Mouse (Mus musculus) stomach, embryonic 16.5 days (tissue): ENCODE results near the gene Map3k3. TPM values are rescaled to one million over a fixed set of nuclear protein-coding genes. Genes with fewer than 3 reads are reported as not detected.
A peak's percentile ranks its signal among the peaks of the same experiment; 100 is the strongest.

Experiments
- ATAC-seq: fragments of 200-750 bp; cut with Nextera tagmentation; 2 replicates; pipeline ENCODE4 v1.8.0; 2017; ENCODE audit warnings: moderate number of reproducible peaks, moderate TSS enrichment; ENCODE audit not compliant: insufficient read depth, low FRiP score
- H3K27ac ChIP-seq: fragments of 300-500 bp; sonication (generic); 2 replicates; pipeline ENCODE4 v1.5.1; 2014; ENCODE audit warnings: low read length
- H3K27me3 ChIP-seq: fragments of 300-500 bp; sonication (generic); 2 replicates; pipeline ENCODE4 v1.6.1; 2014; ENCODE audit warnings: low read length, control low read depth, mixed read lengths; ENCODE audit not compliant: control insufficient read depth, insufficient read depth
- H3K36me3 ChIP-seq: fragments of 300-500 bp; sonication (generic); 2 replicates; pipeline ENCODE4 v1.6.1; 2014; ENCODE audit warnings: low read length; ENCODE audit not compliant: control insufficient read depth, insufficient read depth
- H3K4me1 ChIP-seq: fragments of 300-500 bp; sonication (generic); 2 replicates; pipeline ENCODE4 v1.6.1; 2014; ENCODE audit warnings: low read length, control low read depth, mixed read lengths; ENCODE audit not compliant: control insufficient read depth, insufficient read depth
- H3K4me2 ChIP-seq: fragments of 300-500 bp; sonication (generic); 2 replicates; pipeline ENCODE4 v1.6.1; 2014; ENCODE audit warnings: low read depth, low read length, mixed read lengths
- H3K4me3 ChIP-seq: fragments of 300-500 bp; sonication (generic); replicated peaks from 2 replicates; pipeline ENCODE4 v1.5.1; 2014; ENCODE audit warnings: mild to moderate bottlenecking, low read length
- H3K9ac ChIP-seq: fragments of 300-500 bp; sonication (generic); 2 replicates; pipeline ENCODE4 v1.6.1; 2014; ENCODE audit warnings: low read length
- H3K9me3 ChIP-seq: fragments of 300-500 bp; sonication (generic); replicated peaks from 2 replicates; pipeline ENCODE4 v1.6.1; 2016; ENCODE audit warnings: low read length, control low read depth; ENCODE audit not compliant: control insufficient read depth
- WGBS: fragments of 180-500 bp; shearing (Covaris S2); extraction: QIAGEN DNeasy Blood & Tissue Kit; methylation state at CpG from one replicate; pipeline ENCODE4 v1.1.7; 2014; 5-methylcytosine and 5-hydroxymethylcytosine counted together
- polyA plus RNA-seq: library from polyadenylated mRNA; unstranded; fragments of >200 nt; fragmentation: Nextera tagmentation; extraction: Ambion mirVana; gene quantifications from 2 replicates; pipeline ENCODE4 v1.2.1, GENCODE M21; 2015

Map3k3 gene
- polyA plus RNA-seq, 1 experiment from 2014 or later, result 8.1 TPM

DNA sequence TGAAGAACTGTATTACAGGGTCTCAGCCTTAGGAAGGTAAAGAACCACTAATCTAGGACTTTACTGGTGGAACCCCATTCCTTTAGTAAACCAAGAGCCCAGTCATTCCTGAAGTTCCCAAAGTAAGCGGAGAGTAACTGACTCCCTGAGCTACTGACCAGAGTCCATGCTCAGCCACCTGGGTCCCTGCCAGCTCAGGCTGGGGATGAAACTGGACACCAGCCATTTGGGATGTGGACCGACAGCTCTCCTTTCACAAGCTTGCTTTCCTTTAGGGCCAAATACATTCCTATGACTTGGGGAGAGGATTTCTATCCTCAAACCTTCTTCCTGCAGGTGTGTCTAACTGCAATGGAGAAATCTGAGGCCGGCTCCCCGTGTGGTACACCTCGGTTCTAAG, 90.0 kb downstream of the Map3k3 start:
- no peak overlapping the region for H3K27ac ChIP-seq
- ATAC-seq, result no peak
- WGBS, result 71% methylated on average over 5 of the region's 5 CpGs

GRCm38 (mm10) chr11:106175081-106175480, 90.7 kb downstream of the Map3k3 start:
- Histone ChIP-seq H3K4me1 (no peaks in the 10 kb centered on the region; the same call in 1 of the 2 replicates), H3K4me2 (no peak overlapping the region), H3K9ac (no peak overlapping the region), H3K9me3 (no peaks in the 10 kb centered on the region), H3K36me3 (no peaks in the 10 kb centered on the region), H3K27me3 (no peaks in the 10 kb centered on the region), H3K27ac (no peak overlapping the region), H3K4me3 (no peak overlapping the region)
- ATAC-seq, result no peak
- WGBS, result 47% methylated on average over 3 of the region's 3 CpGs

More for the DNA sequence above, 90.0 kb downstream of the Map3k3 start:
- no peak overlapping the region for H3K4me2 ChIP-seq
- H3K9ac ChIP-seq, result no peak overlapping the region
- no peaks in the 10 kb centered on the region for H3K36me3 ChIP-seq
- no peak overlapping the region for H3K4me3 ChIP-seq
- no peaks in the 10 kb centered on the region for H3K9me3 ChIP-seq
- H3K4me1 ChIP-seq, result no peaks in the 10 kb centered on the region
- H3K27me3 ChIP-seq, result no peaks in the 10 kb centered on the region

- Histone ChIP-seq H3K4me3 (no peak overlapping the region), H3K4me1 (no peaks in the 10 kb centered on the region; the same call in 1 of the 2 replicates), H3K4me2 (no peak overlapping the region), H3K27me3 (no peaks in the 10 kb centered on the region), H3K27ac (no peak overlapping the region), H3K9me3 (no peaks in the 10 kb centered on the region), H3K36me3 (no peaks in the 10 kb centered on the region), H3K9ac (no peak overlapping the region)
- ATAC-seq, result no peak
- WGBS, result 51% methylated on average over 5 of the region's 5 CpGs
Measured at GRCm38 (mm10) chr11:106176372-106176771, 92.0 kb downstream of the Map3k3 start.

GRCm38 (mm10) chr11:106178036-106178782, 93.8 kb downstream of the Map3k3 start:
- no peaks in the 10 kb centered on the region for H3K9me3 ChIP-seq
- H3K27me3 ChIP-seq, result no peaks in the 10 kb centered on the region
- 66% methylated on average over 5 of the region's 5 CpGs for WGBS
- no peak overlapping the region for H3K27ac ChIP-seq
- ATAC-seq, result no peak
- no peaks in the 10 kb centered on the region; the same call in 1 of the 2 replicates for H3K4me1 ChIP-seq
- no peak overlapping the region for H3K9ac ChIP-seq
- no peaks in the 10 kb centered on the region for H3K36me3 ChIP-seq
- no peak overlapping the region for H3K4me2 ChIP-seq
- no peak overlapping the region for H3K4me3 ChIP-seq

- no peaks in the 10 kb centered on the region for H3K9me3 ChIP-seq
- no peaks in the 10 kb centered on the region; the same call in 1 of the 2 replicates for H3K4me1 ChIP-seq
- H3K4me3 ChIP-seq, result no peak overlapping the region
- H3K27me3 ChIP-seq, result no peaks in the 10 kb centered on the region
- H3K9ac ChIP-seq, result no peak overlapping the region
- no peak overlapping the region for H3K4me2 ChIP-seq
- H3K27ac ChIP-seq, result no peak overlapping the region
- H3K36me3 ChIP-seq, result no peaks in the 10 kb centered on the region
- no peak for ATAC-seq
- WGBS, result 64% methylated on average over 7 of the region's 7 CpGs
Measured at GRCm38 (mm10) chr11:106179711-106180448, 95.5 kb downstream of the Map3k3 start.

DNA sequence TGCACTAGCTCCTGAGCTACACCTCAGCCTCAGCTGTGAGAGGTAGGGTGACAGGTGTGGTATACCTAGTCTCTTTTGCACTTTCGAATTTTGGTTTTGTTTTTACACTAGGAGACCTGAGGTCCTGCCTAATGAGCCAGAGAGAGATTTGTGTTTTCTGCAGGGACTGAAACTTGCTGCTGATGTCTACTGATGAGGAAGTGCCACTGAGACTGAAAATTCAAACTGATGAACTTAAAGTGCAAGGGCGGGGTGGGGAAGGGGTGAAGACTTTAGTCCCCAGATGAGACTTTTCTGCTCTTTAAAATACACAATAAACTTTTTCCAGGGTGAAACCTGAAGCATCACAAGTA, 96.0 kb downstream of the Map3k3 start:
- Histone ChIP-seq H3K4me1 (no peaks in the 10 kb centered on the region; the same call in 1 of the 2 replicates), H3K36me3 (no peaks in the 10 kb centered on the region), H3K4me3 (no peak overlapping the region), H3K9ac (no peak overlapping the region), H3K27ac (no peak overlapping the region), H3K27me3 (no peaks in the 10 kb centered on the region), H3K4me2 (no peak overlapping the region), H3K9me3 (no peaks in the 10 kb centered on the region)
- WGBS, result 84% methylated on average over 2 of the region's 2 CpGs
- no peak for ATAC-seq

GRCm38 (mm10) chr11:106187326-106187725, 102.9 kb downstream of the Map3k3 start:
- WGBS, result 95% methylated on average over 4 of the region's 4 CpGs
- 0 out of 2 replicates have a peak, but pooled peaks cover under 1% of the 10 kb centered on the region for H3K4me1 ChIP-seq
- no peaks in the 10 kb centered on the region for H3K9me3 ChIP-seq
- H3K27me3 ChIP-seq, result no peaks in the 10 kb centered on the region
- H3K36me3 ChIP-seq, result no peaks in the 10 kb centered on the region
- no peak overlapping the region for H3K9ac ChIP-seq
- H3K27ac ChIP-seq, result no peak overlapping the region
- no peak overlapping the region for H3K4me2 ChIP-seq
- ATAC-seq, result no peak
- H3K4me3 ChIP-seq, result no peak overlapping the region

DNA sequence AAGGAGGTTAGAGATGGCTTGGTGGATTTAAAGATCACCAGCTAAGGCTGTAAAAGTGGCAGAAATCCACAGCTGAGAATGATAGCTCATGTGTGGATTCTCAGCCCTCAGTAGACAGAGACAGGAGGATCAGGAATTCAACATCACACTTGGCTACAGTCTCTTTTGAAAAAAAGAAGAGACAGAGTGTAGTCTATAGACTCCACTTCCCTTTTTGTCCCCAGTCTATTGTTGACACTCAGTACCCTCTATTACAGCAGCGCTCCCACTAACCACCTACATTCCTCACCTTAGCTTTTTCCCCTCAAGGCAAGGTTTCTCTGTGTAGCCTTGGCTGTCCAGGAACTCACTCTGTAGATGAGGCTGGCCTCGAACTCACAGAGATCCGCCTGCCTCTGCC, 107.3 kb downstream of the Map3k3 start:
- Histone ChIP-seq H3K4me3 (no peak overlapping the region), H3K27me3 (no peaks in the 10 kb centered on the region), H3K4me2 (no peak overlapping the region), H3K36me3 (no peaks in the 10 kb centered on the region), H3K4me1 (peaks cover 5% of the 10 kb centered on the region; the same call in 1 of the 2 replicates), H3K9me3 (no peaks in the 10 kb centered on the region), H3K9ac (no peak overlapping the region), H3K27ac (no peak overlapping the region)
- WGBS, result 98% methylated on average over 3 of the region's 3 CpGs
- no peak for ATAC-seq

DNA sequence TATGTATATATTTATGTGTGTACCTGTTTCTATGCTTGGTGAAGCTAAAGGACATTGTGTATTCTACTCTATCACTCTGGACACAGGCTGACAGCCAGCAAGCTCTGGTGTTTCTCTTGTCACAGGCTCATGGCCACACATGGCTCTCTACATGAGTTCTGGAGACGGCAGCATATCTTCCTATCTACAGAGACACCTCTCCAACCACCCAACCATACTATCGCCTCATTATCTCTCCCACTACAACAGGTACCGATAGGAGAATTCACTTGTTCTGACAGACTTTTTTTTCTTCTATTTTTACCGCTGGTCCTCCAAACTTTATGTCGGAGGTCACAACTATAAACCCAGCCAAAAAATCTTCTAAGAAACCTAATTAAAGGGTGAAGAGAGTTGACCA, 107.8 kb downstream of the Map3k3 start:
- 75% methylated on average over 5 of the region's 5 CpGs for WGBS
- H3K4me1 ChIP-seq, result peaks cover 5% of the 10 kb centered on the region; the same call in 1 of the 2 replicates
- peak overlapping the region; percentile 85 for H3K4me3 ChIP-seq
- no peak overlapping the region for H3K27ac ChIP-seq
- H3K36me3 ChIP-seq, result no peaks in the 10 kb centered on the region
- no peak overlapping the region for H3K9ac ChIP-seq
- H3K9me3 ChIP-seq, result no peaks in the 10 kb centered on the region
- peak overlapping the region; percentile 72 for H3K4me2 ChIP-seq
- no peak for ATAC-seq
- no peaks in the 10 kb centered on the region for H3K27me3 ChIP-seq
